Mouse (Mus musculus): ENCODE measurements at regions not wholly inside any gene's neighbourhood (a gene's known extent, or its start where the extent isn't known, plus 50 kb on each side); places are given as distances from the start of the nearest gene placed in this dataset.

DNA sequence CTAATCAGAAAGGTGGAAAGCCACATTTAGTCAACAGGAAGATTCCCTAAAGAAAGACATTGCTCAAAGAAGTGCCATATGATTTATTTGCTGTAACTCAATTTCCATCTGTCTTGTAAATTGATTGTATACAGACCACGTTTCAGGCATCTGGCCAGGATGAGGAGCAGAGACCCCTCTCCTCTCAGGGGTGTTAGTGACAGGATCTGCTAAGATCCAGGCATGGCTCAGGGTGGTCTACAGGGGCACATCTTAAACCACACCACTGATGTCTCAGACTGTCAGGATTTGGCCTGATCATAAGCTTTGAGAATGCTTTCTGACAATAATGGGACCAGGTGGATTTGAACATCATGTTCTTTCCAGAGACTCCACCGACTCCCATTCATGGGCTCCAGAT, 295.5 kb upstream of the 4930452B06Rik start:
- intact Hi-C loops (cut with DNase I) = no loop called here

DNA sequence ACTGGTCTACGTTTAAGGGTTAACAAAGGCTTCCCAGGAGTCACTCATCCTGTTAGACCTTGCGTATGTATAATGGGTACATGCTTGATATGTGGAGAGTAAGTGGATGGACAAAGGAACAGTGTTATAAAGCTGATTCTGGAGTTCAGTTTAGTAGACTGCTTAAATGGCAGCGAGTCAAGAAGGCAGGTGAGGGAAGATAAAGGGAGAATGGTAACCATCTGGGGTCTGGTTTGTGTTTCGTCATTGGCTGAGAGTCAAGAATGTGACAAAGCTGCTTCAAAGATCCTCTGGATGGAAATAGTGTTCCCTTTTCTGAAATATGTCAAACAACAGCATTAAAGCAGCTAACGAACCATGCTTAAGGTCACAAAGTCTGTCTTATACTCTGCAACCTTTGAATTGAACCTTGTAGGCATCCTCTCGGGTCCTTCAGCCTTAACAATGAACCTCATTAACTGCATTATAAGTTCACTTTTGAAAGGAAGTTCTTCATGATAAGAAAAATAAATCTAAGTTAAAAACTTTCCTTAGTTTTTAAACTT, 286.9 kb upstream of the 4930452B06Rik start:
- intact Hi-C loops (cut with DNase I) = no loop called here
- DNase-seq = peak; percentile 27 to 76

More for the DNA sequence above, 295.5 kb upstream of the 4930452B06Rik start:
- DNase-seq = no peak

DNA sequence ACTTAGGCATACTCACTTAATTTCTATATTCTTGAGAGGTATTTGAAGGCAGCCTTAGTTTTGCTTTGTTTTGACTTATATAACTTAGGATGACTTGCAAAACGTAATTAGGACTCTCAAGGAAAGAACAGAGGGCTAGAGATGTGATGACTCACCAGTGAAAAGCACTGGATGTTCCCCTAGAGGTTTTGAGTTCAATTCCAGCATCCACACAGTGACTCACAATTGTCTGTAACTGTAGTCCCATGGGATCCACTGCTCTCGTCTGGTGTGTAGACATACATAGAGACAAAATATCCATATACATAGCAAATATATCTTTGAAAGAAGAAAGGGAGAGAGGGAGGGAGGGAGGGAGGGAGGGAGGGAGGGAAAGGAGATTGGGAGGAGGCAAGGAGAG, 282.7 kb upstream of the 4930452B06Rik start:
- intact Hi-C loops (cut with DNase I) = no loop called here
- DNase-seq = no peak

DNA sequence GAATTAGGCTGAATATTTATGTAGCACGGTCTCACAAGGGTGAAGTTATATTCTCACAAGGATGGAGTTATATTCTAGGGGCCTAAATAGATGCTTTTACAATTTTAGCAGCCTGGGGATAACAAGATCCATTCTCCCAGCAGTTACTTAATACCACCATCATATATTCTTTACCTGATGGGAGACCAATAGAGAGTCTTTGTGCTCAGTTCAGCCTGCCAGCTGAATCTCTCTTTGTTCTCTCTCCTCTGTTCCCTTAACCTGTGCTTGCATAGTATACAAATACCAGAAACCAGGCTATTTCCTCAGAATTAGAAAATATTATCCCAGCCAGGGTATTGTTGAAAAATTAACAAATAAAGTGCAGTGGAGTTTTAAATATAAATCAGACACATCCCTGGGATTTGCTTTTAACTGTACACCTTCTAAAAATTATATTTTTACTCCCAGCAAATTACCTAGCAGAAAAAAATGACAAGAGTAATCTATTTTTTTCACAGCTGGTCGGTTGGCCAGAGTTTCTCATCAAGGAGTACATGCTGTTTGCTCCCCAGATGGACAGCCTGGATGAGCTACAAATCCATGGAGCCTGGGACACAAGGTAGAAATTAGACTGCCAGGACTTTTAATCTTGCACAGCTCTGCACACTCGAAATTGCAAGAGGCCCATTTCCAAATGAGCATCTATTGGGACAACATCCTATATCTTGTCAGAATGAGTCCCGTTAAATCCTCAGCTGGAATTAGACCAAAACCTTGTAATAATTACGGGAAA, 281.0 kb upstream of the 4930452B06Rik start:
- intact Hi-C loops (cut with DNase I) = no loop called here

DNA sequence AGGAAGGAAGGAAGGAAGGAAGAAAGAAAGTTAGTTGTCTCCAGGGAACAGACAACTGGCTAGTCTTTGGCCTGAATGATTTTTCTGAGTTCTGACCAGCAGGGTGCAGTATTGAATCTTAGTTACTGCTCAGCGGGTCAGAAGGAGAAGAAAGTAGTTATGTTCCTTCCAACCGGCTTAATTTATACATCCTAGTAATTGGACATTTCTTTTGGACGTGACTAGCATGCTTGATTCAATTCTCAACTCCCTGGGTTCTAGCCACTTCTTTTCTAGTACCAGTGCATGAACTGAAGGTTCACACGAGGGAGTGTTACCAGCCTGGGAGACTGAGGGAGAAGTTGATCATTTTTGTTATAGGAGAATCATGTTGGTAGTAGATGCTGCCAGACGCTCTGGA, 269.1 kb upstream of the 4930452B06Rik start:
- intact Hi-C loops (cut with DNase I) = loop anchor here (10.0 kb wide), 1 partner anchor 460 kb away; no protein-coding TSS in a partner anchor
- DNase-seq = peak; percentile 47 to 78

More for the DNA sequence above, 281.0 kb upstream of the 4930452B06Rik start:
- no peak for DNase-seq

Measured in heart, postnatal 14 days (tissue).